7 mouse cellular contexts compared by ENCODE assay signal in genomic region chr5:135189281-135190022, GRCm38 (mm10). TPM values are rescaled to one million over a fixed set of nuclear protein-coding genes. Genes with fewer than 3 reads are reported as not detected.
A peak's percentile ranks its signal among the peaks of the same experiment; 100 is the strongest.
DNase-seq lines count a peak whose midpoint lies in the region; ATAC-seq lines count a peak whose summit lies in the region.

No protein-coding gene starts in this region.

- no peaks in the 10 kb centered on the region for H3K9me3 ChIP-seq in lung, embryonic 15.5 days
- peaks cover 4% of the 10 kb centered on the region; the same call in 1 of the 2 replicates for H3K9me3 ChIP-seq in forebrain, embryonic 12.5 days
- no peaks in the 10 kb centered on the region for H3K9me3 ChIP-seq in limb, embryonic 13.5 days
- peaks cover 4% of the 10 kb centered on the region; the same call in 1 of the 2 replicates for H3K9me3 ChIP-seq in stomach, embryonic 16.5 days (replicated peaks; ENCODE audit: control insufficient read depth, low read length)

- peak overlapping the region; percentile 99 for H3K9ac ChIP-seq in lung, embryonic 15.5 days
- H3K9ac ChIP-seq in forebrain, embryonic 12.5 days = peak overlapping the region; percentile 96
- peak overlapping the region; percentile 98 for H3K9ac ChIP-seq in limb, embryonic 13.5 days
- H3K9ac ChIP-seq in stomach, embryonic 16.5 days (ENCODE audit: low read length) = peak overlapping the region; percentile 98

- no peak for ATAC-seq in lung, embryonic 15.5 days (ENCODE audit: borderline replicate concordance, extremely low read depth, low FRiP score, low TSS enrichment)
- no peak for ATAC-seq in forebrain, embryonic 12.5 days (ENCODE audit: low FRiP score)
- no peak for ATAC-seq in limb, embryonic 13.5 days (ENCODE audit: low FRiP score, low read depth)
- no peak for ATAC-seq in stomach, embryonic 16.5 days (ENCODE audit: insufficient read depth, low FRiP score)

- H3K36me3 ChIP-seq in lung, embryonic 15.5 days = 0 out of 2 replicates have a peak, but pooled peaks cover 26% of the 10 kb centered on the region
- peaks cover 19% of the 10 kb centered on the region for H3K36me3 ChIP-seq in forebrain, embryonic 12.5 days (replicated peaks)
- peaks cover 22% of the 10 kb centered on the region for H3K36me3 ChIP-seq in limb, embryonic 13.5 days
- no peaks in the 10 kb centered on the region for H3K36me3 ChIP-seq in stomach, embryonic 16.5 days (ENCODE audit: control insufficient read depth, insufficient read depth, low read length)

- H3K4me3 ChIP-seq in lung, embryonic 15.5 days = peak overlapping the region; percentile 95
- H3K4me3 ChIP-seq in forebrain, embryonic 12.5 days (replicated peaks) = peak overlapping the region; percentile 88
- peak overlapping the region; percentile 99 for H3K4me3 ChIP-seq in limb, embryonic 13.5 days
- peak overlapping the region; percentile 98 for H3K4me3 ChIP-seq in stomach, embryonic 16.5 days (replicated peaks; ENCODE audit: low read length)

- WGBS in lung, embryonic 15.5 days = 33% methylated on average over 2 of the region's 2 CpGs
- 83% methylated on average over 2 of the region's 2 CpGs for WGBS in forebrain, embryonic 12.5 days
- 66% methylated on average over 2 of the region's 2 CpGs for WGBS in limb, embryonic 13.5 days
- WGBS in stomach, embryonic 16.5 days = 23% methylated on average over 2 of the region's 2 CpGs

- no peaks in the 10 kb centered on the region for H3K27me3 ChIP-seq in lung, embryonic 15.5 days
- H3K27me3 ChIP-seq in forebrain, embryonic 12.5 days = no peaks in the 10 kb centered on the region
- H3K27me3 ChIP-seq in limb, embryonic 13.5 days = no peaks in the 10 kb centered on the region
- no peaks in the 10 kb centered on the region for H3K27me3 ChIP-seq in stomach, embryonic 16.5 days (ENCODE audit: control insufficient read depth, insufficient read depth, low read length)

- peak overlapping the region; percentile 22; the same call in 1 of the 2 replicates for H3K27ac ChIP-seq in lung, embryonic 15.5 days
- no peak overlapping the region for H3K27ac ChIP-seq in forebrain, embryonic 12.5 days
- H3K27ac ChIP-seq in limb, embryonic 13.5 days = no peak overlapping the region
- H3K27ac ChIP-seq in stomach, embryonic 16.5 days (ENCODE audit: low read length) = peak overlapping the region; percentile 43; the same call in 1 of the 2 replicates

- H3K4me1 ChIP-seq in lung, embryonic 15.5 days = peaks cover 36% of the 10 kb centered on the region
- peaks cover 37% of the 10 kb centered on the region for H3K4me1 ChIP-seq in forebrain, embryonic 12.5 days
- H3K4me1 ChIP-seq in limb, embryonic 13.5 days = peaks cover 43% of the 10 kb centered on the region
- peaks cover 22% of the 10 kb centered on the region for H3K4me1 ChIP-seq in stomach, embryonic 16.5 days (ENCODE audit: control insufficient read depth, insufficient read depth, low read length)

- no peak for DNase-seq in lung, adult 18-20 months
- DNase-seq in Muller cell, postnatal 12 days (ENCODE audit: inconsistent ontology term) = no peak
- no peak for DNase-seq in embryo, embryonic 10.5 days (ENCODE audit: low spot score)

- H3K4me2 ChIP-seq in lung, embryonic 15.5 days = peak overlapping the region; percentile 66
- peak overlapping the region; percentile 77 for H3K4me2 ChIP-seq in forebrain, embryonic 12.5 days
- H3K4me2 ChIP-seq in limb, embryonic 13.5 days (replicated peaks) = peak overlapping the region; percentile 78
- peak overlapping the region; percentile 78 for H3K4me2 ChIP-seq in stomach, embryonic 16.5 days (ENCODE audit: low read depth, low read length)

RNA-seq across cellular contexts. Expression of gene Baz1b, which starts 2.4 kb away (rescaled TPM):
- 47.5 and 47.9 TPM in 2 replicates for polyA plus RNA-seq in lung, embryonic 15.5 days (2015; fragmentation: Nextera tagmentation; extraction: Ambion mirVana)
- 75.0 and 75.4 TPM in 2 replicates for polyA plus RNA-seq in forebrain, embryonic 12.5 days (2016; fragmentation: Nextera tagmentation; extraction: Ambion mirVana)
- 48.9 and 50.3 TPM in 2 replicates for polyA plus RNA-seq in limb, embryonic 13.5 days (2015; fragmentation: Nextera tagmentation; extraction: Ambion mirVana)
- polyA plus RNA-seq in stomach, embryonic 16.5 days (2015; fragmentation: Nextera tagmentation; extraction: Ambion mirVana) = 24.3 and 28.5 TPM in 2 replicates

RNA-seq across cellular contexts. Expression of gene Bcl7b, which starts 21.4 kb away (rescaled TPM):
- 48.7 and 49.2 TPM in 2 replicates for polyA plus RNA-seq in lung, embryonic 15.5 days (2015; fragmentation: Nextera tagmentation; extraction: Ambion mirVana)
- 46.6 TPM in 2 replicates for polyA plus RNA-seq in forebrain, embryonic 12.5 days (2016; fragmentation: Nextera tagmentation; extraction: Ambion mirVana)
- 47.3 and 50.0 TPM in 2 replicates for polyA plus RNA-seq in limb, embryonic 13.5 days (2015; fragmentation: Nextera tagmentation; extraction: Ambion mirVana)
- 50.1 and 54.6 TPM in 2 replicates for polyA plus RNA-seq in stomach, embryonic 16.5 days (2015; fragmentation: Nextera tagmentation; extraction: Ambion mirVana)

RNA-seq across cellular contexts. Expression of gene Tbl2, which starts 40.0 kb away (rescaled TPM):
- polyA plus RNA-seq in lung, embryonic 15.5 days (2015; fragmentation: Nextera tagmentation; extraction: Ambion mirVana) = 21.4 and 21.7 TPM in 2 replicates
- 27.5 and 29.6 TPM in 2 replicates for polyA plus RNA-seq in forebrain, embryonic 12.5 days (2016; fragmentation: Nextera tagmentation; extraction: Ambion mirVana)
- 29.0 and 32.5 TPM in 2 replicates for polyA plus RNA-seq in limb, embryonic 13.5 days (2015; fragmentation: Nextera tagmentation; extraction: Ambion mirVana)
- 23.9 and 26.4 TPM in 2 replicates for polyA plus RNA-seq in stomach, embryonic 16.5 days (2015; fragmentation: Nextera tagmentation; extraction: Ambion mirVana)

Comparison
In these comparisons a context has a peak if more than half of its experiments do, and no peak if none do; other contexts are left out.
1. H3K27ac ChIP-seq: peak in lung, embryonic 15.5 days (single experiment) and stomach, embryonic 16.5 days (single experiment); none in forebrain, embryonic 12.5 days (single experiment) and limb, embryonic 13.5 days (single experiment).
2. Peak in every context shown above with its lines, with median percentiles within 50 percentile points of each other: H3K4me2 ChIP-seq, H3K4me3 ChIP-seq and H3K9ac ChIP-seq.